16 mouse cellular contexts compared by ENCODE assay signal in the genomic region with DNA sequence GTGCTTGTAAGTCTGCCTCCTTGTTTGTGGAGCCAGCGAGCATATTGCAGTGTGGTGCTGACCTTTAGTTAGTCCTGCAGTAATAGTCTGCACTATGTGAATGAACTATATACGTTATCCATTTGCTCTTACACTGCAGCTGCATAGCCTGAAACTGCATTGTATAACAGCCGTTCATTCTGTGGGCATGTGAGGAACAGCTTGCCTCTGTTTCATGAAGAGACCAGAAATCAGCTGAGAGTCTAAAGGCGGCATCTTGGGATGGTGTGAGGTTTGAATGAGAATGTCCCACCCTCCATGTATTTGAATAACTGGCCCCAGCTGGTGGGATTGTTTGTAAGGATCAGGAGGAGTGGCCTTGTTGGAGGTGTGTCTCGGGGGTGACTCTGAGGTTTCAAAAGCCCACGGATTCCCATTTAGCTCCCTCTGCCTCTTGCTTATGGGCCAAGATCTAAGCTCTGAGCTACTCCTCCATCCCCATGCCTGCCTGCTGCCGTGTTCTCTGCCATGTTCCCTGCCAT. TPM values are rescaled to one million over a fixed set of nuclear protein-coding genes. Genes with fewer than 3 reads are reported as not detected.
DNase-seq lines count a peak whose midpoint lies in the region; ATAC-seq lines count a peak whose summit lies in the region.
"Had no signal": no experiment of that assay in that cellular context is flagged by ENCODE, and none has a peak within 500 bp of the region (broad histone marks: within the 10 kb centered on the region; RNA-seq: fewer than 3 reads in every experiment).

No protein-coding gene starts in this region.

- no peak for DNase-seq in limb, embryonic 10.5 days (ENCODE audit: low spot score)
- DNase-seq in thymus, postnatal 14 days, result peak; percentile 39
- no peak for DNase-seq in thymus, postnatal 4 days
- DNase-seq: adrenal gland, adult 8-10 months; cerebellum, adult 11-12 months; cerebellum, postnatal 25 days; gastrocnemius, postnatal 25 days; heart, postnatal 14 days; kidney, adult 8-10 months; kidney, postnatal 25 days; lung, adult 18-20 months; retina, postnatal 1 day had no signal

- 0 out of 2 replicates have a peak overlapping the region, but pooled peaks have one; percentile 35 for H3K27ac ChIP-seq in hindbrain, embryonic 12.5 days
- H3K27ac ChIP-seq in hindbrain, embryonic 13.5 days, result no peak overlapping the region
- 0 out of 2 replicates have a peak overlapping the region, but pooled peaks have one; percentile 11 for H3K27ac ChIP-seq in limb, embryonic 15.5 days
- H3K27ac ChIP-seq in limb, embryonic 10.5 days, result no peak overlapping the region
- no peak overlapping the region for H3K27ac ChIP-seq in intestine, embryonic 15.5 days

- no peak overlapping the region for H3K4me3 ChIP-seq in hindbrain, embryonic 12.5 days
- H3K4me3 ChIP-seq in hindbrain, embryonic 13.5 days, result no peak overlapping the region
- H3K4me3 ChIP-seq in limb, embryonic 15.5 days, result no peak overlapping the region
- no peak overlapping the region for H3K4me3 ChIP-seq in limb, embryonic 10.5 days
- H3K4me3 ChIP-seq in intestine, embryonic 15.5 days (replicated peaks), result no peak overlapping the region

- no peaks in the 10 kb centered on the region for H3K27me3 ChIP-seq in hindbrain, embryonic 12.5 days
- no peaks in the 10 kb centered on the region for H3K27me3 ChIP-seq in hindbrain, embryonic 13.5 days
- H3K27me3 ChIP-seq in limb, embryonic 15.5 days, result no peaks in the 10 kb centered on the region
- no peaks in the 10 kb centered on the region for H3K27me3 ChIP-seq in limb, embryonic 10.5 days (ENCODE audit: low read depth, poor library complexity, severe bottlenecking)
- H3K27me3 ChIP-seq in intestine, embryonic 15.5 days (replicated peaks), result no peaks in the 10 kb centered on the region

- H3K9me3 ChIP-seq in hindbrain, embryonic 12.5 days (replicated peaks), result no peaks in the 10 kb centered on the region
- no peaks in the 10 kb centered on the region for H3K9me3 ChIP-seq in hindbrain, embryonic 13.5 days
- H3K9me3 ChIP-seq in limb, embryonic 15.5 days, result no peaks in the 10 kb centered on the region
- no peaks in the 10 kb centered on the region for H3K9me3 ChIP-seq in limb, embryonic 10.5 days (replicated peaks)
- no peaks in the 10 kb centered on the region for H3K9me3 ChIP-seq in intestine, embryonic 15.5 days

- peaks cover 47% of the 10 kb centered on the region for H3K4me1 ChIP-seq in hindbrain, embryonic 12.5 days
- H3K4me1 ChIP-seq in hindbrain, embryonic 13.5 days (replicated peaks), result peaks cover 67% of the 10 kb centered on the region
- H3K4me1 ChIP-seq in limb, embryonic 15.5 days, result peaks cover 40% of the 10 kb centered on the region
- H3K4me1 ChIP-seq in limb, embryonic 10.5 days, result peaks cover 23% of the 10 kb centered on the region
- peaks cover 28% of the 10 kb centered on the region for H3K4me1 ChIP-seq in intestine, embryonic 15.5 days (replicated peaks)

- no peaks in the 10 kb centered on the region for H3K36me3 ChIP-seq in hindbrain, embryonic 12.5 days
- H3K36me3 ChIP-seq in hindbrain, embryonic 13.5 days, result no peaks in the 10 kb centered on the region
- H3K36me3 ChIP-seq in limb, embryonic 15.5 days, result no peaks in the 10 kb centered on the region
- H3K36me3 ChIP-seq in limb, embryonic 10.5 days, result peaks cover 24% of the 10 kb centered on the region
- no peaks in the 10 kb centered on the region for H3K36me3 ChIP-seq in intestine, embryonic 15.5 days

- H3K4me2 ChIP-seq in hindbrain, embryonic 12.5 days (replicated peaks), result no peak overlapping the region
- H3K4me2 ChIP-seq in hindbrain, embryonic 13.5 days, result no peak overlapping the region
- no peak overlapping the region for H3K4me2 ChIP-seq in limb, embryonic 15.5 days
- no peak overlapping the region for H3K4me2 ChIP-seq in intestine, embryonic 15.5 days (replicated peaks)

- ATAC-seq in hindbrain, embryonic 12.5 days (ENCODE audit: low FRiP score), result 0 out of 2 replicates have a peak, but pooled peaks have one; percentile 27
- no peak for ATAC-seq in hindbrain, embryonic 13.5 days (ENCODE audit: low FRiP score)
- ATAC-seq in limb, embryonic 15.5 days (ENCODE audit: insufficient number of reproducible peaks, low FRiP score, low TSS enrichment, low read depth), result no peak
- ATAC-seq in intestine, embryonic 15.5 days, result no peak

- H3K9ac ChIP-seq in hindbrain, embryonic 12.5 days, result no peak overlapping the region
- no peak overlapping the region for H3K9ac ChIP-seq in hindbrain, embryonic 13.5 days
- H3K9ac ChIP-seq in limb, embryonic 15.5 days, result no peak overlapping the region
- no peak overlapping the region for H3K9ac ChIP-seq in intestine, embryonic 15.5 days

- WGBS in hindbrain, embryonic 12.5 days, result 64% methylated on average over 7 of the region's 7 CpGs
- 58% methylated on average over 7 of the region's 7 CpGs for WGBS in hindbrain, embryonic 13.5 days
- WGBS in limb, embryonic 15.5 days, result 73% methylated on average over 7 of the region's 7 CpGs
- WGBS in limb, embryonic 10.5 days, result 93% methylated on average over 7 of the region's 7 CpGs
- WGBS in intestine, embryonic 15.5 days, result 78% methylated on average over 7 of the region's 7 CpGs

RNA-seq across cellular contexts. Expression of a gene that starts 37.7 kb away (rescaled TPM):
- 0.29 and 0.50 TPM in 2 replicates for polyA plus RNA-seq in hindbrain, embryonic 12.5 days (2016; fragmentation: Nextera tagmentation; extraction: Ambion mirVana)
- 0.52 and 0.53 TPM in 2 replicates for polyA plus RNA-seq in hindbrain, embryonic 13.5 days (2015; fragmentation: Nextera tagmentation; extraction: Ambion mirVana)
- 1.0 and 1.1 TPM in 2 replicates for polyA plus RNA-seq in limb, embryonic 15.5 days (2015; fragmentation: Nextera tagmentation; extraction: Ambion mirVana)
- polyA plus RNA-seq in limb, embryonic 10.5 days (2016; fragmentation: Nextera tagmentation; extraction: Ambion mirVana), result 0.11 and 0.25 TPM in 2 replicates
- 1.6 and 1.8 TPM in 2 replicates for polyA plus RNA-seq in intestine, embryonic 15.5 days (2015; fragmentation: Nextera tagmentation; extraction: Ambion mirVana)

RNA-seq across cellular contexts. Expression of a gene that starts 50.8 kb away (rescaled TPM):
- 24.8 and 26.2 TPM in 2 replicates for polyA plus RNA-seq in hindbrain, embryonic 12.5 days (2016; fragmentation: Nextera tagmentation; extraction: Ambion mirVana)
- polyA plus RNA-seq in hindbrain, embryonic 13.5 days (2015; fragmentation: Nextera tagmentation; extraction: Ambion mirVana), result 27.6 and 28.1 TPM in 2 replicates
- polyA plus RNA-seq in limb, embryonic 15.5 days (2015; fragmentation: Nextera tagmentation; extraction: Ambion mirVana), result 24.4 and 24.5 TPM in 2 replicates
- polyA plus RNA-seq in limb, embryonic 10.5 days (2016; fragmentation: Nextera tagmentation; extraction: Ambion mirVana), result 21.6 and 21.7 TPM in 2 replicates
- 14.9 and 15.7 TPM in 2 replicates for polyA plus RNA-seq in intestine, embryonic 15.5 days (2015; fragmentation: Nextera tagmentation; extraction: Ambion mirVana)

RNA-seq across cellular contexts. Expression of a gene that starts 56.6 kb away (rescaled TPM):
- polyA plus RNA-seq in hindbrain, embryonic 12.5 days (2016; fragmentation: Nextera tagmentation; extraction: Ambion mirVana), result 104 TPM in 2 replicates
- polyA plus RNA-seq in hindbrain, embryonic 13.5 days (2015; fragmentation: Nextera tagmentation; extraction: Ambion mirVana), result 77.3 and 80.0 TPM in 2 replicates
- 21.9 and 28.4 TPM in 2 replicates for polyA plus RNA-seq in limb, embryonic 15.5 days (2015; fragmentation: Nextera tagmentation; extraction: Ambion mirVana)
- polyA plus RNA-seq in limb, embryonic 10.5 days (2016; fragmentation: Nextera tagmentation; extraction: Ambion mirVana), result 42.1 and 44.8 TPM in 2 replicates
- 24.6 and 26.0 TPM in 2 replicates for polyA plus RNA-seq in intestine, embryonic 15.5 days (2015; fragmentation: Nextera tagmentation; extraction: Ambion mirVana)

Comparison
In these comparisons a context has a peak if more than half of its experiments do, and no peak if none do; other contexts are left out.
1. H3K27ac ChIP-seq: peak in hindbrain, embryonic 12.5 days (single experiment) and limb, embryonic 15.5 days (single experiment); none in hindbrain, embryonic 13.5 days (single experiment), limb, embryonic 10.5 days (single experiment) and intestine, embryonic 15.5 days (single experiment).